Mouse (Mus musculus) limb, embryonic 10.5 days (tissue): ENCODE data around the gene Kctd5. TPM values are rescaled to one million over a fixed set of nuclear protein-coding genes. Genes with fewer than 3 reads are reported as not detected.
A peak's percentile ranks its signal among the peaks of the same experiment; 100 is the strongest.
"Not testable (repeated sequence)": the region's sequence is repeated elsewhere in the genome, so short reads cannot be mapped to it uniquely, and the experiment has no call there.

Experiments
- DNase-seq: peaks from one replicate; pipeline ENCODE4 v3.0.0-alpha.2; 2017; ENCODE audit warnings: low spot score
- H3K27ac ChIP-seq: fragments of 300-500 bp; sonication (generic); 2 replicates; pipeline ENCODE4 v1.5.1; 2016; ENCODE audit warnings: mild to moderate bottlenecking
- H3K27me3 ChIP-seq: fragments of 300-500 bp; sonication (generic); 2 replicates; pipeline ENCODE4 v1.6.1; 2016; ENCODE audit warnings: low read depth, mild to moderate bottlenecking; ENCODE audit not compliant: poor library complexity, severe bottlenecking
- H3K36me3 ChIP-seq: fragments of 300-500 bp; sonication (generic); 2 replicates; pipeline ENCODE4 v1.6.1; 2016; ENCODE audit warnings: mild to moderate bottlenecking, moderate library complexity
- H3K4me1 ChIP-seq: fragments of 300-500 bp; sonication (generic); 2 replicates; pipeline ENCODE4 v1.6.1; 2016
- H3K4me3 ChIP-seq: fragments of 300-500 bp; sonication (generic); 2 replicates; pipeline ENCODE4 v1.5.1; 2016; ENCODE audit warnings: mild to moderate bottlenecking, moderate library complexity
- H3K9me3 ChIP-seq: fragments of 300-500 bp; sonication (generic); replicated peaks from 2 replicates; pipeline ENCODE4 v1.6.1; 2016; ENCODE audit warnings: mild to moderate bottlenecking
- WGBS: fragments of 180-500 bp; shearing (Covaris S2); methylation state at CpG from one replicate; pipeline ENCODE4 v1.1.7; 2016; 5-methylcytosine and 5-hydroxymethylcytosine counted together
- polyA plus RNA-seq: library from polyadenylated mRNA; unstranded; fragments of >200 nt; fragmentation: Nextera tagmentation; extraction: Ambion mirVana; gene quantifications from 2 replicates; pipeline ENCODE4 v1.2.1, GENCODE M21; 2016

Kctd5 gene
- 106 and 113 TPM in 2 replicates for polyA plus RNA-seq

DNA sequence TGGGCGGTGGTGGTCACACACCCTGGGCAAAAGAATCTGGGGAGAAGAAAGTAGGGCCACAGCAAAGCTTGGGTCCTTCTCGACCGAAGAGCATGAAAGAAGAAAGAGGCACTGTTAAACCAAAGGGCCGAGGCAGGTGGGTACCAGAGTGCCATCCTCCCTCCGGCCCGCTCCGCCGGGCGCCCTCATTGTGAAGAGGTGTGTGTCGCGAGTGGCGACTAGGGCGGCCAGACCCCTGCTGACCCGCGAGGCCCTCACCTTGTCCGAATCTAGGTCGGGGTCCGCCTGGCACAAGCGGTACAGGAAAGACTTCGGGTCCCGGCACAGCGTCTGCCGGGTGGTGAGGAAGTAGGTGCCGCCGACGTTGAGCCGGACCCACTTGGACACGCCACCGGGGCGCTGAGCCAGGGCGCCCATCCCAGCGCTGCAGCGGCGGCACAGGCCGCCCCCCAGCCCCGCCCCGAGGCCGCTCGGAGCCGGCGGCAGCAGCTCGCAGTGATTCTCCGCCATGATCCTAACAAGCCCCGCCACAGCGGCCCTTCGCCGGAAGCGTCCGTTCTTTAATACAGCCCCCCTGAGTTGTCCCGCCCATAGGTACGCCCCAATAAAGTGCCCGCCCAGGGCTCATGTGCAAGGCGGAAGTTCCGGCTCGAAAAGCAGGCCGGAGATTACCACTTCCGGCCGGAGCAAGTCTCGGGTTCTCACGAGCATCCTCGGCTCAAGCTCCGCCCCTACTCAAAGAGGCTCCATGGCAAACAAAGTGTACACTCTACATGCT is at the start of gene Kctd5:
Gene Kctd5, minus strand, starts transcription at position 567 of the 778 bp plus-strand sequence.
- peak; percentile 97 for DNase-seq
- H3K36me3 ChIP-seq: peaks cover 35% of the 10 kb centered on the region
- peak within 1 kb of the TSS; percentile 94 for H3K27ac ChIP-seq
- no peaks in the 10 kb centered on the region for H3K9me3 ChIP-seq
- no peaks in the 10 kb centered on the region for H3K27me3 ChIP-seq
- peaks cover 11% of the 10 kb centered on the region for H3K4me1 ChIP-seq
- under 1% methylated on average over 62 of the region's 62 CpGs for WGBS
- H3K4me3 ChIP-seq: peak within 1 kb of the TSS; percentile 97

DNA sequence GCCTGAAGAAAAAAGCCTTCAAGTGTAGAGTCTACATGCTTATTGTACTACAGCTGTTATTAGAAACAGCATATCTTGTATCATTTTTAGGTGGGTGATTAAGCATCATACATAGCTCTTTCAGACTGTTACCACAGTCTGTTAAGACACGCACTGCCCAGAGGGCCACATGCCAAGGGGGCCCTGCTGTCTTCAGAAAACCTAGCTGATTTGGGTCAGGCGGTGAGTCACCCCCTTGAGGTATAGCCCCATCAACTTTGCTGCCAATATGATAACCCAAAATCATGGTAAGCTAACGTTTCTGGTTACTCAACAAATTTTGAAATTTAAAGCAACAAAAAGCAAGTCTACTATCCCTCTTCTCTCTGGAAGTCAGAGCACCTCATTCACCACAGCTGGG is 46.2 kb upstream of the Kctd5 start:
- Histone ChIP-seq H3K9me3 (no peaks in the 10 kb centered on the region), H3K4me1 (no peaks in the 10 kb centered on the region), H3K36me3 (no peaks in the 10 kb centered on the region), H3K27ac (no peak overlapping the region), H3K4me3 (no peak overlapping the region), H3K27me3 (no peaks in the 10 kb centered on the region)
- 90% methylated on average over 3 of the region's 3 CpGs for WGBS
- no peak for DNase-seq

DNA sequence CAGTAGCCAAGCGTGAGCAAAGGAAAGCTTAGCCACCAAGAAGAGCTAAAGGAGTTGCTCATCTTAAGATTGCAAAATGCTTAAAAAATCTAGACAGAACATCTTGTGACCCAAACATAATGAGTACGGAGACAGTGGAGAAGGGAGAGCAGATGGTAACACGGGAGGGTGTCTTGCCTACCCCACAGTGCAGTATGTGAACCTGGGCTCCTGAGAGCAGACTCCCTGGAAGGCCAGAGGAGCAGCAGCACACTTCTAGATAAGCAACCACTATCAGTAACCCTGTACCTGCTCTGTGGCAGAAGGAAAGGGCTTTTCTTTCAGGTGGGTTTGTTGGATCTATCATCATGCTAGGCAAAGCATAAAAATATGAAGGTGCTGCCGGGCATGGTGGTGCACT is 39.7 kb upstream of the Kctd5 start:
- 90% methylated on average over 4 of the region's 4 CpGs for WGBS
- no peaks in the 10 kb centered on the region for H3K9me3 ChIP-seq
- H3K27me3 ChIP-seq: no peaks in the 10 kb centered on the region
- DNase-seq: no peak
- no peak overlapping the region for H3K27ac ChIP-seq
- H3K4me3 ChIP-seq: no peak overlapping the region
- H3K36me3 ChIP-seq: peaks cover 25% of the 10 kb centered on the region
- no peaks in the 10 kb centered on the region for H3K4me1 ChIP-seq

DNA sequence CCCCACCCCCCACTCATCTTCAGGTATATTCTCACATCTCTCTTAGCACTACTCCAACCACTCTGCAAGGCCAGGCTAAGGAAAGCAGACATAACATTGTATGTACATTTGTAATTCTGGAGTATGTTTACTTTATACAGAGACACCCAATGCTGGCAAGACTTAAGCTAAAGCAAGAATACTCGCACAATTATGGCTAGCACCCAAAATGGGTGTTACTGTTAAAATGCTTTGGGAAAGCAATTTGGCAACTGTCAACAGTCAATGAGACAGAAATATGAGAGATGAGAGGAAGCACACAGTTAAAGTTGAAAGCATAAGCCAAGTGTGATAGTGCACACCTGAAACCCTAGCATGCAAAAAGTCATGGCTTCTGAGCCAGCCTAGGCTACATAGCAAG is 38.0 kb upstream of the Kctd5 start:
- no peaks in the 10 kb centered on the region for H3K9me3 ChIP-seq
- no peak overlapping the region for H3K4me3 ChIP-seq
- H3K4me1 ChIP-seq: no peaks in the 10 kb centered on the region
- WGBS: 94% methylated on average over 1 of the region's 1 CpGs
- peaks cover 39% of the 10 kb centered on the region for H3K36me3 ChIP-seq
- H3K27me3 ChIP-seq: no peaks in the 10 kb centered on the region
- H3K27ac ChIP-seq: no peak overlapping the region
- DNase-seq: no peak

DNA sequence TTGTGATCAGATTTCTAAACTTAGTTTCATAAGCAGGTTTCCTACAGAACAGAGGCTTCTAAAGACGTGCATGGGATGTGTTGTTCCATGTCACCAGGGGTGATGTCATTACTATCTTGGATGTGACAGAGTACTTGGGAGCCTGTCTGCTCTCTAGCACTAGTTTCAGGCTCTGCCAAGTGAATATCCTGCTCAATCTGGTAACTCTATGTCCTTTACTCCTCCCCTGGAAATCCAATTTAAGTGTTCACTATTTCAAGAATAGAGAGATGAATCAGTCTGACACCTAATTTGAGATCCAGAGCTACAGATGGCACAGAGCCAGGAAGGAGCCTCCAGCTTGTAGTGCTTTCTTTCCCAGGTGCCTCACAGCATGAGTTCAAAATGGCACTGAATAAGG is 35.6 kb upstream of the Kctd5 start:
- no peaks in the 10 kb centered on the region for H3K4me1 ChIP-seq
- H3K4me3 ChIP-seq: no peak overlapping the region
- DNase-seq: no peak
- H3K27me3 ChIP-seq: no peaks in the 10 kb centered on the region
- no peaks in the 10 kb centered on the region for H3K9me3 ChIP-seq
- peaks cover 59% of the 10 kb centered on the region for H3K36me3 ChIP-seq
- no peak overlapping the region for H3K27ac ChIP-seq
- 89% methylated on average over 1 of the region's 1 CpGs for WGBS

DNA sequence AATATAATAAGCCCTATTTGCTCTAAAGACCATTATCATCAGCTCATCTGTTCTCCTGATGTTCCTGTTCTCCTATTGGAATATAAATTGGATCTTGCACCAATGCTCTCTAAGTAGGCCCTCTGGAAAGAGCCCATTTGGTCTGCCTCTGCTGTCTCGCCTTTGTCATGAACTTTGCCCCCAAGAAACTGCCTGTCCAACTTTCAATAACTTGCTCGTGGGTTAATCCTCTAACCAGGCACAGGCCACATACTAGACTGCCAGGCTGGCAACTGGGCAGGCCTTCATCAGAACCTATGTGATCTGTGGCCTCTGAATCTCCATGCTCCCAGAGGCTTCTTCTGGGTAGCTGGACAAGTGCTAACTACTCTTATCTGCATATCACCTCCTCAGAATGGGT is 31.8 kb upstream of the Kctd5 start:
- WGBS: 87% methylated on average over 2 of the region's 2 CpGs

DNA sequence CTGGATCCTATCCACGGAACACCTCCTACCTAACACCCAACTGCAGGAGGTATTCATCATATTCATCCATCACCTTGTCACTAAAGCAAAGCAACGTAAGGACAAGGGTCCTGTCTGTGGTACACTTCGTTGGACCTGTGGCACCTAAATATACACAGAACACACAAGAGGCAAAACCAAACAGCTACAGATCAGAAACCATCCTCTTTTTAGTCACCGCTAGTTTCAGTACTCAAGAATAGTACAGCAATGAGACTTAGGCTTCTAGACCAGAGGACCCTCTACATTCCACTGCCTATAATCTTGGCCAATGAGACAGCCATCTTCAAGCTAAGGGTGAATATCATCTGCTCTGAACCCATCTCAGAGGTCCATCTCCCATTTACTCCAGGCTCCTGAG is 25.1 kb upstream of the Kctd5 start:
- Histone ChIP-seq H3K4me3 (no peak overlapping the region), H3K9me3 (no peaks in the 10 kb centered on the region), H3K4me1 (no peaks in the 10 kb centered on the region), H3K27me3 (no peaks in the 10 kb centered on the region), H3K27ac (no peak overlapping the region), H3K36me3 (peaks cover 76% of the 10 kb centered on the region)
- WGBS: 95% methylated on average over 4 of the region's 4 CpGs
- DNase-seq: no peak

More for the DNA sequence above, 31.8 kb upstream of the Kctd5 start:
- Histone ChIP-seq H3K27me3 (no peaks in the 10 kb centered on the region), H3K9me3 (no peaks in the 10 kb centered on the region), H3K36me3 (peaks cover 83% of the 10 kb centered on the region), H3K4me3 (no peak overlapping the region), H3K27ac (no peak overlapping the region), H3K4me1 (no peaks in the 10 kb centered on the region)
- no peak for DNase-seq

DNA sequence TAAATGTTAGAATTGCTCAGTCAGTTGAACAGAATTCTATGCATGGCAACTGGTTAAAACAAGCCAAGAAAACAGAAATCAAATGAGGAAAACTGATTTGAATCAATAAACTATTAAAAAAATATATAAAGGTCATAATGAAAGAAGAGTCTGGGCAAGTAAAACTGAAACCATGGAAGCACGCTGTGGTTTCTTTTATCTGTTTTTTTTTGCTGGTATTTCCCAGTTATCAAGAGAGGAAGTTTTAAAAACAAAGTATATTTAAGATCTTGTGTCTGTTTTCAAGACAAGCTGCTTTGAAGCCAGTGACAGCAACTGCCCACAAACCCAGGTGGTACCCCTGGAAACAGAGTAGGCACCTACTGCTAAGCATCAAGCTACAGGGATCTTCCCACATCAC is 17.3 kb upstream of the Kctd5 start:
- Histone ChIP-seq H3K36me3 (peaks cover 85% of the 10 kb centered on the region), H3K4me1 (no peaks in the 10 kb centered on the region), H3K4me3 (no peak overlapping the region), H3K27ac (no peak overlapping the region), H3K27me3 (no peaks in the 10 kb centered on the region), H3K9me3 (no peaks in the 10 kb centered on the region)
- DNase-seq: no peak
- 96% methylated on average over 1 of the region's 1 CpGs for WGBS

DNA sequence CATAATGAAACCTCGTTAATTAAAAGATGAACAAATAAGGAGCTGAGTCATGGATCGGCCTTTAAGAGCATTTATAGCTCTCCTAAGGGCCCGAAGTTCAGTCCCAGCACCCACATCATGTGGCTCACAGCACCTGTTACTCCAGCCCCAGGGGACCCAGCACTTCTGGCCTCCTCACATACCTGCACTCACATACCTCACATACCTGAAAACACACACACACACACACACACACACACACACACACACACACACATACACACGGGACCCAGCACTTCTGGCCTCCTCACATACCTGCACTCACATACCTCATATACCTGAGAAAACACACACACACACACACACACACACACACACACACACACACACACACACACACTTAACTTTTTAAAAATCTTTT is 13.1 kb upstream of the Kctd5 start:
- H3K4me3 ChIP-seq, H3K27me3 ChIP-seq, DNase-seq, H3K9me3 ChIP-seq, H3K27ac ChIP-seq, H3K4me1 ChIP-seq: not testable (repeated sequence)
- 90% methylated on average over 4 of the region's 4 CpGs for WGBS
- peaks cover 75% of the 10 kb centered on the region for H3K36me3 ChIP-seq

DNA sequence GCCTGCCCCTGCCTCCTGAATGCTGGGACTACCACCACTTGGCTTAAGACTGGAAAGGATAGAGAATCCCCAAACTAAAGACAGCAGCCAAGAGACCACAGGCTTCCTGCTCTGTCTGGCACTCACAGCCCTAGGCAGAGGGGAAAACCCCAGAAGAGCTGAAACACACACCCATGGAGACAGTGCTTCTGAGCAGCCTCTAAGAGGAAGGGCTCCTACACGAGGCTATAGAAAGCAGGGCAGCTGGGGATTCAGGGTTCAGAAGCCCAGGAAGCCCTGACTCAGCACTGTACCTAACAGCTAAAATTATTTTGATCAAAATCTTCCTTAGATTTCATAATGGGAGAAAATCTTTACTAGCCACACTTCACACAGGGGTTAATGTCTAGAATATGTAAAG is 11.3 kb upstream of the Kctd5 start:
- H3K27me3 ChIP-seq: no peaks in the 10 kb centered on the region
- H3K36me3 ChIP-seq: peaks cover 67% of the 10 kb centered on the region
- no peak for DNase-seq
- no peak overlapping the region for H3K4me3 ChIP-seq
- no peaks in the 10 kb centered on the region for H3K9me3 ChIP-seq
- H3K27ac ChIP-seq: no peak overlapping the region
- 41% methylated on average over 1 of the region's 1 CpGs for WGBS
- no peaks in the 10 kb centered on the region for H3K4me1 ChIP-seq

DNA sequence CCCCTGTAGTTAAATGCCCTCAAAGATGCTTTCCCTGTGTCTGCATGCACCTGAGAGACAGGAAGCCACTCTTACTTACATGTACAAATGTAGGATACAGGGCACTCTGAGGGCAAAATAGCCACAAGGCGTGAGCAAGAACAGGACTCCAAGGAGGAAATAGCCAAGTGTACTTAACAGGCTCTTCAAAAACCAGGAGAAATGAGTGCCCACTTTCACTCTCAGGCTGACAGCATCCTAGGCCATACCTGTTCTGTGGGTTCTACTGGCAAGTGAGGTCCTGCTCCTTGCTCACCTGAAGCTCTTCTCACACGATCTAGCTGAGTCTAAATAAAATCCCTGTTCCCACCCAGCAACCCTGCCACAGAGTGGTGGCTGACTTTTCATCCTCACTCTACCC is 3.8 kb upstream of the Kctd5 start:
- H3K36me3 ChIP-seq: peaks cover 36% of the 10 kb centered on the region
- 92% methylated on average over 2 of the region's 2 CpGs for WGBS

DNA sequence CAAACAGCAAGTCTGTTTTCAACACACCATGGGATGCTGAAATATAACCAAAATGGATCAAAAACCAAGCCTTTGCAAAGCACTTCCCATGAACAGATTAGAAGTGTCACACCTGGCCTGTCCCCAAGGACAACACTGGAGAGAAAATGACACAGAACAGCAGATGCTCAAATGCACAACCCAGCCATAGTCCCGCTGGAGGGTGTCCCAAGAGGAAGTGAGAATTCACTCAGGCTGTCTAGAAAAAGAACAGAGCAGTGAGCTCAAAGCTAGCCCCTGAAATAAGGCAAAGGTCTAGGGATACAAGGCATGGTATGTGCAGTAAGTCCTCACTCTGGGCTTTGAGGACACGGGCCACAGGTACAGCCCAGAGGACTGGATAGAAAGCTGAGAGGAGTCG is 3.8 kb downstream of the Kctd5 start:
- DNase-seq: no peak
- Histone ChIP-seq H3K9me3 (no peaks in the 10 kb centered on the region), H3K4me3 (no peak overlapping the region), H3K4me1 (peaks cover 11% of the 10 kb centered on the region), H3K36me3 (peaks cover 53% of the 10 kb centered on the region), H3K27ac (no peak overlapping the region), H3K27me3 (no peaks in the 10 kb centered on the region)
- 93% methylated on average over 3 of the region's 3 CpGs for WGBS

More for the DNA sequence above, 3.8 kb upstream of the Kctd5 start:
- H3K27me3 ChIP-seq: no peaks in the 10 kb centered on the region
- no peak for DNase-seq
- no peak overlapping the region for H3K4me3 ChIP-seq
- no peak overlapping the region for H3K27ac ChIP-seq
- H3K4me1 ChIP-seq: peaks cover 5% of the 10 kb centered on the region
- H3K9me3 ChIP-seq: no peaks in the 10 kb centered on the region

DNA sequence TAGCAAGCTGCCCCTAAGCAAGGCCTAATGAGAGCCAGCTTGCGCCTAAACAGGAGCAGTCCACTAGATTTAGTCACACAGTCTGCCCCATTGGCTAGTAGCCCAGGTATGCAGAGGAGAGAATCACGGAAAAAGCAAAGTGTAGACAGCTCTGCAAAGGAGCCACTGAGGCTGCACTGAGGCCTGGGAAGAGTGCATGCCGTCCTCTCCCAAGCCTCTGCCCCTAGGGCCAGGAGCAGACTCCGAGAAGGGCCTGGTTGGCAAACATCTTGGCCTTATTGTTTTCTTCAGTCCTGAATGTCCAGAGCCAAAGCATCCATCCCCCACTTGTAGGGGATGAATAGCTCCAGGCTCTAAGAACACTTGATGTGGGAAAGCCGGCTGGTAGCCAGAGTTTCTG is 5.0 kb downstream of the Kctd5 start:
- Histone ChIP-seq H3K4me1 (peaks cover 11% of the 10 kb centered on the region), H3K27ac (no peak overlapping the region), H3K36me3 (peaks cover 64% of the 10 kb centered on the region), H3K4me3 (no peak overlapping the region), H3K27me3 (no peaks in the 10 kb centered on the region), H3K9me3 (no peaks in the 10 kb centered on the region)
- 89% methylated on average over 5 of the region's 5 CpGs for WGBS
- DNase-seq: no peak
